Mouse (Mus musculus) frontal cortex, postnatal 10 days (tissue): Measurements from ENCODE around the gene Entpd5.
A peak's percentile ranks its signal among the peaks of the same experiment; 100 is the strongest.
"Not testable (repeated sequence)": the region's sequence is repeated elsewhere in the genome, so short reads cannot be mapped to it uniquely, and the experiment has no call there.

Experiments used
- DNase-seq, 2 experiments: peaks; one replicate each; pipeline ENCODE4 v3.0.0; 2022; ENCODE audit warnings: low spot score in 2 of 2, mixed read lengths in 1 of 2

Gene Entpd5

GRCm38 (mm10) chr12:84399135-84399534 is 9.7 kb downstream of the Entpd5 start:
- DNase-seq, result no peak

- DNase-seq, result no peak
Measured at GRCm38 (mm10) chr12:84398629-84399028, 10.2 kb downstream of the Entpd5 start.

- DNase-seq, result no peak
Measured at GRCm38 (mm10) chr12:84397685-84398084, 11.1 kb downstream of the Entpd5 start.

GRCm38 (mm10) chr12:84396947-84397679 is 11.7 kb downstream of the Entpd5 start:
- no peak for DNase-seq

- no peak for DNase-seq
Measured at GRCm38 (mm10) chr12:84393847-84394246, 15.0 kb downstream of the Entpd5 start.

- DNase-seq, result no peak
Measured at GRCm38 (mm10) chr12:84392681-84393080, 16.1 kb downstream of the Entpd5 start.

- DNase-seq, result no peak
Measured at GRCm38 (mm10) chr12:84390336-84390735, 18.5 kb downstream of the Entpd5 start.

GRCm38 (mm10) chr12:84388774-84389400 is 19.9 kb downstream of the Entpd5 start:
- DNase-seq, result no peak

- no peak for DNase-seq
Measured at GRCm38 (mm10) chr12:84388097-84388496, 20.7 kb downstream of the Entpd5 start.

GRCm38 (mm10) chr12:84385408-84385807 is 23.4 kb downstream of the Entpd5 start:
- no peak for DNase-seq

- no peak for DNase-seq
Measured at GRCm38 (mm10) chr12:84384644-84385081, 24.2 kb downstream of the Entpd5 start.

GRCm38 (mm10) chr12:84382369-84382768 is 26.5 kb downstream of the Entpd5 start:
- DNase-seq, result no peak

- no peak for DNase-seq
Measured at GRCm38 (mm10) chr12:84373831-84374481, 34.9 kb downstream of the Entpd5 start.

GRCm38 (mm10) chr12:84371647-84372046 is 37.2 kb downstream of the Entpd5 start:
- DNase-seq, result no peak

- no peak for DNase-seq
Measured at GRCm38 (mm10) chr12:84366971-84367370, 41.9 kb downstream of the Entpd5 start.

- DNase-seq, result no peak
Measured at GRCm38 (mm10) chr12:84365137-84365536, 43.7 kb downstream of the Entpd5 start.

GRCm38 (mm10) chr12:84364291-84364690 is 44.5 kb downstream of the Entpd5 start:
- DNase-seq, result no peak

- no peak for DNase-seq
Measured at GRCm38 (mm10) chr12:84362872-84363271, 46.0 kb downstream of the Entpd5 start.

GRCm38 (mm10) chr12:84361555-84362489 is 47.0 kb downstream of the Entpd5 start, which contains the start of the genes Coq6 and Fam161b:
TSS of gene Coq6 (plus strand) at chr12:84361657.
TSS of gene Fam161b (minus strand) at chr12:84361833.
- DNase-seq, result peak; percentile 94

- DNase-seq, result not testable (repeated sequence)
Measured at GRCm38 (mm10) chr12:84358699-84359098, 50.1 kb downstream of the Entpd5 start.

- DNase-seq, result no peak
Measured at GRCm38 (mm10) chr12:84347192-84347591, 61.6 kb downstream of the Entpd5 start.
